Mouse (Mus musculus) thymus, postnatal 14 days (tissue): Measurements from ENCODE around the gene Tmcc2.

Source experiments
- DNase-seq: peaks from one replicate; pipeline ENCODE4 v3.0.0; 2021

Tmcc2 gene

GRCm38 (mm10) chr1:132336921-132337320, 54.2 kb downstream of the Tmcc2 start:
- peak; percentile 30 for DNase-seq

DNA sequence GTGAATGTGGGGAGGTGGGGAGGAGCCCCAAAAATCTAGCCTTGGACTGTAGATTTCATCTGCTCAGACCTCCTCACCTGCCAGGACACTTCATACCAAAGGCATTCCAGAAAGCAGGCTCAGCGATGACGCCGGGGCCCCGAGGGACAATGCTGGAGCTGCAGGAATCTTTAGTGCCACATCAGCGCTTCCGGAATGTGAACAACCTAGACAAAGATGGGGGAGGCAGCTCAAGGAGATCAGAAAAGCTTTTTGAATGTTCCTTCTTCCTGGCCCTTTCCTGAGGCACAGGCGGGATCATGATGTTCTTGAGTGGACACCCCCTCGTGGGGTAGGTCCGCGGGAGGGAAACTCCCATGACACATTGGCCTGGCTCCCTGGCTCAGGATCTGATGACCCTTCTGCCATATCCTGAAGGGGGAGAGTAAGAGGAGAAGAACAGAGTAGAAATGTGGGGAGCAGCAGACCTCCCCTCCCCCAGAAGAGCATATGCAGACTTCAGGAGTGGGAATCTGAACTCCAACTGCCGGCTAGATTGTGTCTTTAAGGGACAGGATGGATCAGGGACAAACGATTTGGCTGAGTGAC, 55.6 kb downstream of the Tmcc2 start:
- DNase-seq, result no peak

- no peak for DNase-seq
Measured at GRCm38 (mm10) chr1:132334178-132334801, 56.8 kb downstream of the Tmcc2 start.

DNA sequence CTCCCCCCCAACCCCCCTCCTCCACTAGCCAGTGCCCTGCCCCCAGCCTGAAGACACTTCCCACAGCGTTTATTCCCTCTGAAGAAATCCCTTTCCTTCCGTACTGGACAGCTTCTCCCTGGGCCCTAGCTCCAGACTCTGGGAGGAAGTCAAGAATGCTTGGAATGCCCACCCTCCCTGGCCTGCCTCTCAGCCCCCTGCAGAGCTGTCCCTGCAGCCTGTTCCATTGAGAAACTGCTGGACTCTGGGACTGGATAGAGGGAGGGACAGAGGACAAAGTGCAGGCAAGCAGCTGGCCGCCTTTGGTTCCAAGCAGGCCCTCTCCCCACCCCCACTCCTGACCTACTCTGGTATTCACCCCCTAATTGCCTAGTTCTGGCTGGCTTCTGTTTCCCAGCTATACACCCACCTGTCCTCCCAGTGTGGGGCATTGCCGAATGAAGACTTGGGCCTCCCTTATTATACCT, 57.4 kb downstream of the Tmcc2 start:
- no peak for DNase-seq

DNA sequence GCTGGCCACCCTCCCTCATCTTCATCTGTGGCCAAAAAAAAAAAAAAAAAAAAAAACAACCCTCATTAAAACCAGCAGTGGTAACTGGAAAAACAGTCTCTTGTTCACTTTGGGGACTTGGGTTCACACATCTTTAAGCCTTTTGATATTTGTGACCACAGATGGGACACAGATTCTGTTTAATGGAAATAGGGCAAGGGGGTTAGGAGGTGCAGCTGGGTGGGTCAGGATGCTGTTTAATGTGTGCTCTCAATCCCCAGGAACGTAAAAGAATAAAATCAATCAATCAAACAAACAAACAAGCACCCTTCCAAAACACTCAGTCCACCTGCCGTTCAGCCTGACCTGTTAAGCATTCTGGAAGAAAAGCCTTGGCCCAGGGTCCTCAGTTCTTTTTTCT, 57.9 kb downstream of the Tmcc2 start:
- no peak for DNase-seq

DNA sequence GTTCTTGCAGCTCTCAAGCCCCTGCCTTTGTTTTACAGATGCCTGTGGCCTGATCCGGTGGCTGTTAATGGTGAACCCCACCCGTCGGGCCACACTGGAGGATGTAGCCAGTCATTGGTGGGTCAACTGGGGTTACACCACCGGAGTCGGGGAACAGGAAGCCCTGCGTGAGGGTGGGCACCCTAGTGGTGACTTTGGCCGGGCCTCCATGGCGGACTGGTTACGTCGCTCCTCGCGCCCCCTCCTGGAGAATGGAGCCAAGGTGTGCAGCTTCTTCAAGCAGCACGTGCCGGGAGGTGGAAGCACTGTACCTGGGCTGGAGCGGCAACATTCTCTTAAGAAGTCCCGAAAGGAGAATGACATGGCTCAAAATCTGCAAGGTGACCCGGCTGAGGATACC, 59.8 kb downstream of the Tmcc2 start:
- DNase-seq, result no peak

- DNase-seq, result no peak
Measured at GRCm38 (mm10) chr1:132330397-132330796, 60.7 kb downstream of the Tmcc2 start.

DNA sequence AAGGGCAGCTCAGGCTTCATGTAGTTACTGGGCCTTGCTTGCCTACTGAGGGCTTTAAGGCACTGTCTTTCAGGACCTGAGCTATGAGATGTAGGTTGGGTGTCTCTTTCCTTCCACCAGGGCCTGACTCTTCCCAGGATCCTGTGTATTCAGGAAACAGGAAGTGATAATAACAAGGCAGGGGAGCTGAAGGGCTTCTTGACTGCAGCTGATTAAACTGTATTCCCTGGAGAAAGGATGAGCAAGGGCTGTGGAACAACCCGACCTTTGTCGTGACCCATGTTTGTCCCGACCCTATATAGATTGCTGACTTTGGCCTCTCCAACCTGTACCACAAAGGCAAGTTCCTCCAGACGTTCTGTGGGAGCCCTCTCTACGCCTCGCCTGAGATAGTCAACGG, 61.4 kb downstream of the Tmcc2 start:
- DNase-seq, result no peak

GRCm38 (mm10) chr1:132328565-132328964, 62.5 kb downstream of the Tmcc2 start:
- no peak for DNase-seq

DNA sequence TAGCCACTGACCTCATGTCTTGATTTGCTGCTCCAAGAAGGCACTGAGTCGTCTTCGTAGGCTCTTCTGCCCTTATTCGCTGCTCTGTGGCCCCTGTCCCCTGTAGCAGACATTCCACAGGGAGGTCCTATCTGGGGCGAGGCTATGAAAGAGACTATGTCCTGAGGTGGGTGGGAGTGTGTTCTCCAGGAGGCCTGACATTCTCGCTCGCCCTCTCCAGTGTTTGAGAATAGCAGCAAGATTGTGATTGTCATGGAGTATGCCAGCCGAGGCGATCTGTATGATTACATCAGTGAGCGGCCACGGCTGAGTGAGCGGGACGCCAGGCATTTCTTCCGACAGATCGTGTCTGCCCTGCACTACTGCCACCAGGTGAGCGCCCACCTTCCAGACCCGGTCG, 63.6 kb downstream of the Tmcc2 start:
- DNase-seq, result no peak

DNA sequence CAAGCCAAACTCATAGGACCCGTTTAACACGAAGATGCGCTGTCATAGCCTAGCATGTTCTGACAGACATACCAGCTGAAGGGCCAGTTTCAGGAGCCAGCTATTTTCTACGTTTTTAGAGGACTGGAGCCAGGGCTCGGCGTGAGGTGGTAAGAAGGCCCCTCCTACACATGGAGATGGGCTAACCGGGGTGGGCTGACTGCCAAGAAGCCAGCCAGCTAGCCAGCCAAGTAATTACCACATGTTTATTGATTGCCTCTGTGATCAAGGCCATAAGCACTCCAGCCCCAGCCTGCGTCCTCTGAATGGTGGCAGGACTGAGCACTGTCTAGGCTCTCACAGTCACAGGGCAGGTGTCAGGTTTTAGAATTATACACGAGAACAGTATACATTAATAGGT, 64.3 kb downstream of the Tmcc2 start:
- DNase-seq, result no peak

GRCm38 (mm10) chr1:132322711-132323542, 68.2 kb downstream of the Tmcc2 start:
- no peak for DNase-seq

DNA sequence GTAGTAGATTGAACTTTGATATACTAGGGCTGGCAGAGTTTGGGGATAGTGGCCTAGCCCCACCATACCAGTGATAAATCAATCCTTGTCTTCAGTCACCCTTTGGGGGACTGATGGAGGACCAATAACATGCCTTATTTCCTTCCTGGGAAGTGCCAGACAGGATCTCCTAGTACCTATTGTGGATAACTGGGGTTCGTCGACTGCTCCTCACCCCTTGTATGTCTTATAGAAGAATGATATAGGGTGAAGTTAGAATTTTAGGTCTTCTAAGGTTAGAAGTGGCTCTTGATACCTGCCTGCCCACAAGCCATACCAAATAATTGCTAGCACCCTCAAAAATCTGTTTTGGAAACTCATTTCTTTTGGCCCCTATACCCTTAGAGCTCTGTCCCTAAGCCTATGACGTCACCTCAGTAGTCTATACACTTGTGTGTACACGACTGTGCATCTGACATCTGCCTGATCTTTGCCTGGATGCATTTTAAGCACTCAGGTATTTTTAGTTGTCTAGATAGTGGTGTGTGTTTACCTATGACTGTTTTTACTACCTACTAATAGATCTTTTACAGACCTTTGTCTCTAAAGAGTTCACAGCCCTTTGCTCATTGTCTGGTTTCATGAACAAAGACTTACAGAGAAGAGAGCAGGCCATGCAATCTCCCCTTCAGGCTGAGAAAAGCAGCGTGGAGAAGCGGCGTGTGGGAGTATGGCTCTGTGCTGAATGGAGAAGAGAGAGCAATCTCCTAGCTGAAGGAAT, 69.1 kb downstream of the Tmcc2 start:
- no peak for DNase-seq

DNA sequence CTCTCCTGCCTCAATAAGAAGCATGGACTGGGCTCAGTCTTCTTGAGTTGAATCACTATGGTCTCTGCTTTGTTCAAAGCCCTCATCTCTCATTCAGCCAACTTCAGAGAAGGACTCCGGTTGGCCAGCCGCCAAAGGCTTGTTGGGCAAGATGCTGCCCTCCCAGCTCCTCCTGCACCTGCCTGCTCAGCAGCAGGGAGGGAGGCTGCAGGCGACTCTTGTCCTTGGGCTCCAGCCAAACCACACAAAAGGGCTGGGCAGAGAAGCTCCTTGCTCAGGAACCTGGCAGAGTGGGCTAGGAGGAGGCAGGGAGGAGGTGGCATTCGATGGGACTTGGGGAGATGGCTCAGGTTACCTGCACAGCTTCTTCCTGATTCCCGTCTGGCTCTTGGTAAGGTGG, 71.8 kb downstream of the Tmcc2 start:
- DNase-seq, result no peak

- no peak for DNase-seq
Measured at GRCm38 (mm10) chr1:132317894-132318863, 72.9 kb downstream of the Tmcc2 start.

DNA sequence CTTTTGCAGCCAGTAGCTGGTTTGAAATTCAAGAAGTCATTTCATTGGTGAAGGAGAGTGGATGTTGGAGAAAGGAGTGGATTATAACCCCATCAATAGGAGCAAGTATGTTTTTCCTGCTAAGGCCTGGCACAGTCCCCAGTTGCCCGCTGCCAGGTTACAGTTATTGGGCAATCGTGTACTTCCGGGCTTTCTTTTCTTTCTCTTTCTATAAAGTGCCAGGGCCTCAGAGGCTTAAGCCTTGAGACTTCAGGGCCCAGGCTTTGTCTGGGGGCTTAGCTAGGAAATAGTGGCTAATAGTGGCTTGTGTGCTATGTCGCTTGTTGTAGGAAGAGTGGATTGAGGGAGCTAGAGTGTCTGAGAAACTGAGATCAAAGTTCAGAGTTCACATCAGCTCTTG, 73.7 kb downstream of the Tmcc2 start:
- DNase-seq, result no peak

GRCm38 (mm10) chr1:132316625-132316994, 74.5 kb downstream of the Tmcc2 start:
- no peak for DNase-seq

DNA sequence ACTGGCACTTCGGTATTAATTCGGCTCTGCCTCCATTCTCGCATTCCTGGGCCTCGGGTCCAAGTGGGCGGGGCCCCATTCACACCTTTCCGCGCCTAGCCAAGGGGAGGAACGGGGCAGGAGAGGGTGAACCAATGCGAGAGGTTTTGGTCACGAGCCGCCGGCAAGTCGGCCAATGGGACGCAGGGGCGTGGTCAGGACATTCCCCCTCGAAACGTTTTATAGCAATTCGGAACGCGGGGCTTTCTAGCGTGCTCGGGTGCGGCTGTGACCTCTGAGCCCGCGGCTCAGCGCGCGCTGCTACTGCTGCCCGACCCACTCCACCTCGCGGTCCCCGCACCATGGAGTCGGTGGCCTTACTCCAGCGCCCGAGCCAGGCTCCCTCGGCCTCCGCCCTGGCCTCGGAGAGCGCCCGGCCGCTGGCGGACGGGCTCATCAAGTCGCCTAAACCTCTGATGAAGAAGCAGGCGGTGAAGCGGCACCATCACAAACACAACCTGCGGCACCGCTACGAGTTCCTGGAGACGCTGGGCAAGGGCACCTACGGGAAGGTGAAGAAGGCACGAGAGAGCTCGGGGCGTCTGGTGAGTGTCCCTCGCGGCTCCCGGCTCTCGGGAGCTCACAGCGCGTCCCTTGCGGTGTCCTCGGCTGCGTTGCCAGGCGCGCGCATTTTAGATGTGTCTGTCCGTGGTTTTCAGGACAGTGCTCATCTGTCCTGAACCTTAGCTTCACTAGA, 75.0 kb downstream of the Tmcc2 start, which contains the start of gene Nuak2:
Gene Nuak2 (plus strand): TSS at position 238 of the 736 bp plus-strand sequence.
- DNase-seq, result peak; percentile 86

- DNase-seq, result peak; percentile 40
Measured at GRCm38 (mm10) chr1:132312703-132313102, 78.4 kb downstream of the Tmcc2 start.

DNA sequence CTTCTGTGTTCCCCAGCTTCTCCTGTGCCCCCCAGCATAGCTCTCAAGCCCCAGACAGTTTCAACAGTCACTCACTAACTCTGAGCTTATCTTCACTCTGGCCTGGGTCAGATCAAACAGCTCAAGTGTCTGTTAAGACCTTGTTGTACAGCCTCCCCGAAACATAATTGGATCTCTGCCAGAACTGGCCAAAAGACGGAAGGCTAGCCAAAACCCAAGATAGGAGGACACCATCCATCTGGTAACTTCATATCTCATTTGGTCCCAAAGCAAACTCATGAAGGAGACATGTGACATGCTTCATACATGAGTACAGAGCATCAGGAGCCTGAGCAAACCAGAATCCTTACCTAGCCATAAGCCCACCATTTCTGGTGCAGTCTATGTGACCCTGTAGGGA, 79.0 kb downstream of the Tmcc2 start:
- no peak for DNase-seq

GRCm38 (mm10) chr1:132311174-132311859, 79.8 kb downstream of the Tmcc2 start:
- DNase-seq, result peak; percentile 18
